Mouse (Mus musculus): Measurements from ENCODE around the gene Psenen. TPM values are rescaled to one million over a fixed set of nuclear protein-coding genes. Genes with fewer than 3 reads are reported as not detected.

The Psenen gene
- total RNA-seq (2023): 100 to 1,000 TPM; 129 to 145 TPM

GRCm38 (mm10) chr7:30563117-30563905, at the start of gene Psenen, which contains the start of the genes U2af1l4 and Gm49396:
Gene Psenen (minus strand): TSS chr7:30563627.
Gene U2af1l4 (plus strand): TSS chr7:30563301.
Gene Gm49396 (plus strand): TSS chr7:30563344.

GRCm38 (mm10) chr7:30612654-30613402, 49.4 kb upstream of the Psenen start, which contains the start of gene Upk1a:
Gene Upk1a (minus strand): TSS chr7:30612847.

GRCm38 (mm10) chr7:30598786-30599185, 35.4 kb upstream of the Psenen start, which contains the start of gene Zbtb32:
Gene Zbtb32 (minus strand): TSS chr7:30598909.

GRCm38 (mm10) chr7:30588676-30589434, 25.4 kb upstream of the Psenen start, which contains the start of gene Kmt2b:
Gene Kmt2b (minus strand): TSS chr7:30588726.

GRCm38 (mm10) chr7:30564970-30565571, 1.6 kb upstream of the Psenen start, which contains the start of gene Igflr1:
Gene Igflr1 (plus strand): TSS chr7:30565427.

GRCm38 (mm10) chr7:30559443-30559954, 3.9 kb downstream of the Psenen start, which contains the start of gene Lin37:
Gene Lin37 (minus strand): TSS chr7:30559838.

GRCm38 (mm10) chr7:30552102-30553020, 11.1 kb downstream of the Psenen start, which contains the start of the genes Hspb6 and Proser3:
Gene Hspb6 (plus strand): TSS chr7:30552178.
Gene Proser3 (minus strand): TSS chr7:30552299.

GRCm38 (mm10) chr7:30534633-30535577, 28.5 kb downstream of the Psenen start, which contains the start of gene Arhgap33:
Gene Arhgap33 (minus strand): TSS chr7:30535060.

Other genes starting within 250 kb of the Psenen start
- 1 to 10 TPM; 2.2 to 3.6 TPM for gene Syne4, start 248.8 kb downstream of the Psenen start, total RNA-seq (2023)
- 1 to 10 TPM; 3.9 to 6.6 TPM for gene E130208F15Rik, start 241.9 kb downstream of the Psenen start, total RNA-seq (2023)
- gene Sdhaf1, start 239.7 kb downstream of the Psenen start, total RNA-seq (2023): 10 to 100 TPM; 11.4 to 20.5 TPM
- not detected for gene Lrfn3, start 200.9 kb downstream of the Psenen start, total RNA-seq (2023)
- 10 to 100 TPM; 68.2 to 78.3 TPM for gene Tyrobp, start 149.9 kb downstream of the Psenen start, total RNA-seq (2023)
- 10 to 100 TPM; 48.5 to 50.5 TPM for gene Hcst, start 143.8 kb downstream of the Psenen start, total RNA-seq (2023)
- gene Nfkbid, start 141.9 kb downstream of the Psenen start, total RNA-seq (2023): 100 to 1,000 TPM; 400 to 437 TPM
- gene Aplp1, start 118.1 kb downstream of the Psenen start, total RNA-seq (2023): not detected
- not detected for gene Kirrel2, start 105.9 kb downstream of the Psenen start, total RNA-seq (2023)
- not detected for gene Nphs1, start 105.3 kb downstream of the Psenen start, total RNA-seq (2023)
- not detected for gene Prodh2, start 70.0 kb downstream of the Psenen start, total RNA-seq (2023)
- gene Arhgap33, start 28.6 kb downstream of the Psenen start, total RNA-seq (2023): 10 to 100 TPM; 18.6 to 20.7 TPM
- gene Hspb6, start 11.4 kb downstream of the Psenen start, total RNA-seq (2023): 1 to 10 TPM; 3.0 to 4.3 TPM
- gene Proser3, start 11.3 kb downstream of the Psenen start, total RNA-seq (2023): 10 to 100 TPM; 18.8 to 27.2 TPM
- 10 to 100 TPM; 42.2 to 45.2 TPM for gene Lin37, start 3.8 kb downstream of the Psenen start, total RNA-seq (2023)
- gene U2af1l4, start 326 bp downstream of the Psenen start, total RNA-seq (2023): 100 to 1,000 TPM; 107 to 109 TPM
- 10 to 100 TPM; 13.9 to 14.0 TPM for gene Gm49396, start 283 bp downstream of the Psenen start, total RNA-seq (2023)
- 1 to 10 TPM; 7.3 to 7.7 TPM for gene Igflr1, start 1.8 kb upstream of the Psenen start, total RNA-seq (2023)
- gene Kmt2b, start 25.1 kb upstream of the Psenen start, total RNA-seq (2023): 100 to 1,000 TPM; 119 to 136 TPM
- 1 to 10 TPM in 1 of 2 experiments, under 1 TPM in 1; 0.90 to 1.5 TPM for gene Zbtb32, start 35.3 kb upstream of the Psenen start, total RNA-seq (2023)
- gene Upk1a, start 49.2 kb upstream of the Psenen start, total RNA-seq (2023): under 1 TPM; 0.39 to 0.52 TPM
- gene Cox6b1, start 62.5 kb upstream of the Psenen start, total RNA-seq (2023): 100 to 1,000 TPM; 211 to 273 TPM
- not detected for gene Etv2, start 72.2 kb upstream of the Psenen start, total RNA-seq (2023)
- 100 to 1,000 TPM in 1 of 2 experiments, 10 to 100 TPM in 1; 96.7 to 103 TPM for gene Rbm42, start 86.7 kb upstream of the Psenen start, total RNA-seq (2023)
- gene Haus5, start 101.4 kb upstream of the Psenen start, total RNA-seq (2023): 10 to 100 TPM; 59.7 to 71.7 TPM
- not detected for gene Pmis2, start 108.0 kb upstream of the Psenen start, total RNA-seq (2023)
- not detected for gene 2200002J24Rik, start 135.3 kb upstream of the Psenen start, total RNA-seq (2023)
- under 1 TPM; 0.29 to 0.59 TPM for gene Atp4a, start 148.6 kb upstream of the Psenen start, total RNA-seq (2023)
- 10 to 100 TPM; 46.8 to 50.0 TPM for gene Tmem147, start 165.9 kb upstream of the Psenen start, total RNA-seq (2023)
- gene Gapdhs, start 180.1 kb upstream of the Psenen start, total RNA-seq (2023): not detected
- gene Sbsn, start 187.8 kb upstream of the Psenen start, total RNA-seq (2023): 1 to 10 TPM; 3.8 to 5.0 TPM
- gene Dmkn, start 200.1 kb upstream of the Psenen start, total RNA-seq (2023): not detected
- gene Krtdap, start 224.3 kb upstream of the Psenen start, total RNA-seq (2023): not detected

Data from B cell, adult 67 days (primary cell).